Mouse (Mus musculus): ENCODE measurements around the gene Eya3.
"Not testable (repeated sequence)": the region's sequence is repeated elsewhere in the genome, so short reads cannot be mapped to it uniquely, and the experiment has no call there.

The Eya3 gene

DNA sequence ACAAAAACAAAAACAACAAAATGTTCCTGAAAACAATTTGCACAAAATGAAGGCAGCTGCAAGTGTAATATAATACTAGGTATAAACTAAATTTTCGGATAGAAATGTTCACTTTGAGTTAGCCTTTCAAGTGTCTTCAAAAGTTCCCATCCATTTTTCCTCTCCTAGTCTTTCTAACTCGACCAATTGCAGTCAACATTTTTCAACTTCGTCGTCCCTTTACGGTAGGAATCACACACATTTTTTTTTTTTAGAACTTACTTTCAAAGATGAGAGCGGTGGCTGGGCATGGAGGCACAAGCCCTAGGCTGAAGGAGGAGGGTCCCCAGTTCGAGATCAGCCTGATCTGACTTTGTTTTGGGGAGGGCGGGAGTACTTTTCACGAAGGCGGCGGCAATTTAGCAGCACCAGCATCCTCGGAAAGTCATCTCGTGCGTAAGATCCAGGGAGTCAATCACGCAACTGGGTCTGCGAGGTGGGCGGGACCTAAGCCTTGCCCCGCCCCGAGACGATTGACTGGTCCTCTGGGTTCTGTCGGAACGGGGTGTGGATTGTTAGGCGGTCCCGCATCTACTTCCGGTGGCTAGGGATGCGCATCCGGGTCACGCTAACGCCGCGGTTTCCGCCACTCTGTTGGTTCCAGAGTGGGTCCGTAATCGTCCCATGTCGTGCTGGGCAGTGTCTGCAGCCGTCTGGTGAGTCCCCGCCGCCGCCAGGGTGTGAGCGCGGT is at the start of gene Eya3:
Eya3 (plus strand) TSS at position 527 of the 730 bp plus-strand sequence.
- peak; percentile 96 for DNase-seq (ENCODE audit: low spot score)

DNA sequence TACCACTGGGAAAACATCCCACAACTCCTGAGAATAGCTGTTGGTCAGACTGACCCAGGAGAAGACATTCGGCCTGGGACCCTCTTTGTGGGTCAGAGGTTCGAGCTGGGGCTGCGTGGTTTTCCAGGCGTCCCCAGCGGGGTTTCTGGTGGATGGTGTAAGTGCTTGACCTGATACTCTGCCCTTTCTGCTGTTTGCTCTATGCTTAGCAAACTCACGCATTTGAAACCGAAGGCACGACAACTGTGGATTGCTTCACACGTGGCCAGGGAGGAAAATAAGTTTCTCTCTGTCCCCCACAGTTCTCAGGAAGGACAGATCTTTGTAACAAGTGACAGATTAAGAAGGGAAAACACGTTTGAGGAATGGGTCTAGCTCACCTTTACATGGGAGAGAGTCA is 48.1 kb upstream of the Eya3 start:
- DNase-seq (ENCODE audit: low spot score), result no peak

- DNase-seq (ENCODE audit: low spot score), result peak; percentile 69
These were observed 45.8 kb upstream of the Eya3 start for GRCm38 (mm10) chr4:132592958-132593357.

- no peak for DNase-seq (ENCODE audit: low spot score)
These were observed 44.6 kb upstream of the Eya3 start for GRCm38 (mm10) chr4:132594191-132594590.

- no peak for DNase-seq (ENCODE audit: low spot score)
These were observed 39.9 kb upstream of the Eya3 start for GRCm38 (mm10) chr4:132598861-132599260.

DNA sequence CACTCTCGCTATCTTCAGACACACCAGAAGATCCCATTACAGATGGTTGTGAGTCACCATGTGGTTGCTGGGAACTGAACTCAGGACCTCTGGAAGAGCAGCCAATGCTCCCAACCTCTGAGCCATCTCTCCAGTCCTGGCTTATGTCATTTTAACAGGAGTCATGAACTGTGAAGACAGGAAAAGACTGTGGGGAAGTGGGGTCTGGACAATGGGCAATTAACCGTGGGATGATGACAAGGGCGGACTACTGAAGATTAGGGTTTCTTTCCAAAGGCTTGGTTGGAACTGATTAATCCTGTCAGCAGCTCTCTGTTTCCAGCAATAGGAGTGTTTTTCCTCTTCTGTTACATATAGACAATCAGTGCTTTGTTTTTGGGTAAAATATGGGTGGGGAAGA is 39.0 kb upstream of the Eya3 start:
- no peak for DNase-seq (ENCODE audit: low spot score)

GRCm38 (mm10) chr4:132600465-132600864 is 38.3 kb upstream of the Eya3 start:
- DNase-seq (ENCODE audit: low spot score), result no peak

DNA sequence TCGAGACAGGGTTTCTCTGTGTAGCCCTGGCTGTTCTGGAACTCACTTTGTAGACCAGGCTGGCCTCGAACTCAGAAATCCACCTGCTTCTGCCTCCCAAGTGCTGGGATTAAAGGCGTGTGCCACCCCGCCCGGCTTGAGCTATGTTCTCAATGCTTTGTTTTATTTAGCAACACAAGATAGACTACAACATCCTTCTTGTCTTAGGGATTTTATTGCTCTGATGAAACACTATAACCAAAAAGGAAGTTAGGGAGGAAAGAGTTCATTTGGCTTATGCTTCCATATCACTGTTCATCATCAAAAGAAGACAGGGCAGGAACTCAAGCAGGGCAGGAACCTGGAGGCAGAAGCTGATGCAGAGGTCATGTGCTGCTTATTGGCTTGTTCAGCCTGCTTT is 37.5 kb upstream of the Eya3 start:
- DNase-seq (ENCODE audit: low spot score), result not testable (repeated sequence)

- DNase-seq (ENCODE audit: low spot score), result no peak
These were observed 35.3 kb upstream of the Eya3 start for GRCm38 (mm10) chr4:132603468-132603867.

DNA sequence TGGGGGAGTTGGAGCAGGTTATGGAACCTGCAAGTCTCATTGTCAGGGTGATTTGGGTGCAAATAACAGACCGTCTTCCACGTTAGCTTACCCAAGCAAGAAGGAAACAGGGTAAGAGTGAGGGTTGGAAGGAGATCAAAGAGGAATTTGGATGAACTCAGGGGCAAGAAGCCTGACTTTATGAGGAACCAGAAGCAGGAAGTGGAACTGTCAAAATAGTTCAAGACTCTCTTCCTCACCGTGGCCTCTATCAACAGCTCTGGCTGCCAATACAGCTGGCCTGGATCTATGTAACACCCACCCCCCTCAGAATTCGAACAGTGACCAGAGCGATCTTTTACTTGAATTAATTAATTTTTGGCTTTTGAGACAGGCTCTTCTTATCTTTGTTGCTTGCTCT is 33.0 kb upstream of the Eya3 start:
- DNase-seq (ENCODE audit: low spot score), result peak; percentile 63

DNA sequence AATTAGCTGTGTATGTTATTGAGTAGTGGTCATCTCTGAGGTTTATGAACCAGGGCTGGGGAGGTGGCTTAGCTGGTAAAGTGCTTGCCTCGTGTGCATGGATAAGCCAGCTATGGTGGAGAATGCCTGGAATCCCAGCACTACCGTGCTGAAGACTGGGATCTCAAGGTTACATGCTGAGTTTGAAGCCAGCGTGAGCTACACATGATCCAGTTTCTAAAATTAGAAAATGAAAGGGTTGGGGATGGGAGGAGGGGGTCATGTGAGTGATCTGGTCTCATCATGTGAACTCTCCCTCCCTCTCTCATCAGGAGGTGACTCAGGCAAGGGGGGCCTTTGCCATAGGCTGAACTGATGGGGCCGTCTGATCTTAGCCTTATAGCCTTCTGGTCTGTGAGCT is 30.6 kb upstream of the Eya3 start:
- no peak for DNase-seq (ENCODE audit: low spot score)

DNA sequence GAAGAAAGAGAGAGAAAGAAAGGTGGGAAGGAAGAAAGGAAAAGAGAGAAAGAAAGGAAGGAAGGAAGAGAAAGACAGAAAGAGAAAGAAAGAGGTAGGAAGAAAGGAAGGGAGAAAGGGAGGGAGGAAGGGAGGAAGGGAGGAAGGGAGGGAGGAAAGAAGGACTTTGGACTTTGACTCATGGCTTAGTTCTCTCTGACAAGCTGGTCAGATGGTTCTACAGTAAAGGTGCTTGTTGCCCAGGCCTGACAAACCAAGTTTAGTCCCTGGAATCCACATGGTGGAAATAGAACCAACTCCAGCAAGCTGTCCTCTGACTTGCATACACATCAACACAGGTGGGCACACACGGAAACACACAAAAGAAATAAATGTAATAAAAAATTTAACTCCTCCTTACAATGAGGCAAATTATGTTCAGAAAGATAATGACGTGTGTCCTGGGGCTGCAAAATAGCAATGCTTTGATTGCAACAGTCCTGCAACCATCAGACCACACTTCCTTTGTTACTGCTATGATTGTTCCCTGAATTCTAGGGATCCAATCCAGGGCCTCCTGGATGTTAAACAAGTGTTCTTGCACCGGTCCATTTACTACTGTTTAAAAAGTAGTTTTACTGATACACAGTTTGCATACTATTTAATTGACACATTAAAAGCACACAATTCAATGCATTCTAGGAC is 28.3 kb upstream of the Eya3 start:
- DNase-seq (ENCODE audit: low spot score), result no peak

GRCm38 (mm10) chr4:132611320-132611719 is 27.5 kb upstream of the Eya3 start:
- no peak for DNase-seq (ENCODE audit: low spot score)

DNA sequence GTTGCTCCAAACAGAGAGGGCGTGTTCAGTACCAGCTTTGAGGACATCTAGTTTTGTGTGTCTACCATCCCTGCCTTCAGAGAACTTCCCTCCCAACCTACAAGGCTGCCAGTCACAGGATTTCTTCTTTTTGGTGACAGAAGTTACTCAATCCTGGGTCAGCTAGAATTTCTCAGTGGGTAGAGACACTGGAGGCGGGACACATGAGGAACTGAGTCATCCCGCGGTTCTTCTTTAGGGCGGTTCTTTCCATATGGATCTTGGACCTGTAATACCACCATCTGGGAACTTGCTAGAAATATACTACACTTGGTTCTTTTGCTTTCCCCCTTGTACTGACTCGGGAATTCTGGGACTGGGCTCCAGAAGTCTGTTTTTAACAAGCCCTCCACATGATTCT is 20.9 kb upstream of the Eya3 start:
- peak; percentile 51 for DNase-seq (ENCODE audit: low spot score)

GRCm38 (mm10) chr4:132618850-132619375 is 19.9 kb upstream of the Eya3 start:
- DNase-seq (ENCODE audit: low spot score), result no peak

DNA sequence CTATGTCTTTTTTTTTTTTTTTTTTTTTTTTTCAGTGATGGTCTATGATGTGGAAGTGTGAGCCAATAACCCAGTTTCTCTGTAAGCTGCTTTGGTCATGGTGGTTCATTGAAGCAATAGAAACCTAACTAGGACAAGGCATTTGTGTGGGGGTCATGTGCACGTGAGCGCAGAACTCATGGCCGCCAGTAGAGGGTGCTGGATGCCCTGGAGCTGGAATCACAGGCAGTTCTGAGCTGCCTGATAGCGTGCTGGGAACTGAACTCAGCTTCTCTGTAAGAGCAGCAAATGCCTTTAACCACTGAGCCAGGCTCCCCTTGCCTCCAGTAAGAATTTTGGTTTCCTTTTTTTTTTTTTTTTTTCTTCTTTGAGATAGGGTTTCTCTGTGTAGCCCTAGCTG is 18.7 kb upstream of the Eya3 start:
- DNase-seq (ENCODE audit: low spot score), result no peak

DNA sequence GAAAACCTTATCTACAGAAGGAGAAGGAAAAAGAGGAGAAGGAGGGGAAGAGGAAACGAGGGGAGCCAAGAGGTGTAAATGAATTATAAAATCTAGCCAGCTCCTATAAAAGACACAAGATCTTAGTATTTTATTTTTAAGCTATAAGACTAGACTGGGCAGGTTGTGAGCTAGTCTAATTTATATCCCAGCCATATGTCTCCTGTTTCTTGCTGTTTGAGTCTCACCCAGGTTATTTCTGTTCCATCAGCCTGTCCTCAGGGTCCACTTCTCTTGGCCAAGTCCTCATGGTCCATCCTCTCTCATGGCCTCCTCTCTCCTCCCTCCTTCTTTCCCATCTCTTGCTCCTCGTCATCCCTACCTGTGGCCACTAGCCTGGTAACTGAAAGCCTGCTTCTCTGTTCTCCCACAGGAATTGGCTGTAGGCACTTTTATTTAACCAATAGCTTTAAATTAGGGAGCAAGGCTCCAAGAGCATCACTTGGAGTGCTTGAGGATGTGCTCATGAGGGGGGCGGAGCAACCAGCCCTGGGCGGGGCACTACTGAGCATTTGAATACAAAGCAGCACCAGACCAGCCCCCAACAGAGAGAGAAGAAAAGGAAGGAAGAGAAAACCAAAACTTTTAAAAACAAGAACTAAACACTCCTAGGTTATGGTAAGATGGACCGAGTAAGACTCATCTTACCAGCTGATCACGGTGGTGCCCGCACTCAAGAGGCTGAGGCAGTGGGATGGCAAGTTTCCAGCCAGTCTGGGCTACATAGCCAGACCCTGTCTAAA is 17.3 kb upstream of the Eya3 start:
- DNase-seq (ENCODE audit: low spot score), result no peak

DNA sequence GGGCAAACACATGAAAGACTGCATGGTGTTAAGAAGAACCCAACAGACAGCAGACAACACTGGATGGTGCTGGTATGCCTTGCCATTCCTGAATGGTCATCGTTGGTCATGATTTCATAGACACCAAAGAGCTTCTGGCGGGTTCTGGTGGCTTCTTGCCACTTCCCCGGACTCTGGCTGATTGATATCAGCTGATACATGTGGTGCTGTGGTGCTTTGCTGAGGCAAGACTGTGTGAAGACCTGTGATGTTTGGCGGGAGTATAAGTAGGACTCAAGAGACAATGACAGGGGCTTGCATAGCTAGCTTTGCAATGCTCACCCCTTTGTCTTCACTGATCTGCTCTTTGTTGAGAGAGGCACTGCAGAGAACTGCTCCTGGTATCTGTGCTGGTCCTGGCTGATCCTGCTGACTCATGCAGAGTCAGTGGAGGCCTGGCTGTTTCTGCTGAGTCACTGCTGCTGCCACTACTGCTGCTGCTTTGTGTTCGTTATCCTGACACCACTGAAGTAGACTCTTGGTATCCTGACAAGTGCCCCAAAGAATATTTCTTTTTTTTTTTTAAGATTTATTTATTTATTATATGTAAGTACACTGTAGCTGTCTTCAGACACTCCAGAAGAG is 14.6 kb upstream of the Eya3 start:
- no peak for DNase-seq (ENCODE audit: low spot score)

GRCm38 (mm10) chr4:132628830-132629229 is 10.0 kb upstream of the Eya3 start:
- DNase-seq (ENCODE audit: low spot score), result no peak

DNA sequence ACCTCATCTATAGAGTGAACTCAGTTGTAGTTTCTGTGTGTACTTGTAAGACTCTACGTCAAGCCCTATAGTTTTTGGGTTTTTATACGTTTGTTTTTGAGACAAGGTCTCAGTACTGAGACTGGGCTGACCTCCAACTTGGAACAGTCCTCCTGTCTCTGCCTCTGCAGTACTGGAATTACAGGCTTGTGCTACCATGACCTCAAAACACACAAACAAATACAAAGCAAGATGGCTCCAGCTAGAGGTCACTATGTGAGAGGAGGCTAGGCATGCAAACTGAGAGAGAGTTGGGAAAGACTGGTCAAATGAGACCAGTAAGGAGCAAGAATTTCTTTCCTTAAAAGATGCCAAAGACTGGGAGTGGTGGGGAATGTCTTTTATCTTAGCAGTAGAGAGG is 2.8 kb upstream of the Eya3 start:
- DNase-seq (ENCODE audit: low spot score), result no peak

- DNase-seq (ENCODE audit: low spot score), result no peak
These were observed 2.2 kb upstream of the Eya3 start for GRCm38 (mm10) chr4:132636554-132636953.

GRCm38 (mm10) chr4:132639191-132639713 is 465 bp downstream of the Eya3 start:
- no peak for DNase-seq (ENCODE audit: low spot score)
